Mouse (Mus musculus): ENCODE data around the gene Arhgap23. TPM values are rescaled to one million over a fixed set of nuclear protein-coding genes. Genes with fewer than 3 reads are reported as not detected.

Gene Arhgap23
- polyA plus RNA-seq, 1 experiment from 2014 or later, result 9.5 TPM

GRCm38 (mm10) chr11:97491640-97492039 is 76.3 kb downstream of the Arhgap23 start:
- WGBS, result 69% methylated on average over 10 of the region's 10 CpGs

DNA sequence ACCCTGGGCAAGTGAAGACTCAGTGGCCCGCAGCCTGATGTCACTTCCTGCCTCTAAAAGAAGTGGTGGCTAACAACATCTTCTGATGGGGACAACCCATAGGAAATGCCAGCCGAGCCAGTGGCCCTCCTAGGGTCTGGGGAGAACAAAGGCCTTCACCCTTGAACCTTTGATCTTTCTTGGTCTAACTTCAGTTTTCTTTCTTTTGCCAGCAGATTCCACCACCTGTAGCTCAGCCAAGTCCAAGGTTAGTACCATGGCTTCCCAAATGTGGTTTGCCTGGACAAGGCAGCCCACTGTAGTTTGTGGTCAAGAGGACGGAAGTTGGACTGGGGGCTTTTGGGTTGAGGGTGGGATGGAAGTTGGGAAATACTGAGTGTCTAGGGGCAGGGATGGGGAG is 77.5 kb downstream of the Arhgap23 start:
- ATAC-seq (ENCODE audit: low read depth) (no peak), DNase-seq (ENCODE audit: low spot score) (no peak)
- Histone ChIP-seq H3K27ac (replicated peaks; ENCODE audit: low read depth, low read length) (no peak overlapping the region), H3K9ac (ENCODE audit: low read depth, low read length) (no peak overlapping the region), H3K27me3 (replicated peaks; ENCODE audit: control insufficient read depth, insufficient read depth, low read length) (0 out of 2 replicates have a peak, but pooled peaks cover 3% of the 10 kb centered on the region), H3K4me3 (ENCODE audit: low read depth, low read length) (no peak overlapping the region), H3K4me1 (ENCODE audit: control insufficient read depth, insufficient read depth, low read length) (no peaks in the 10 kb centered on the region), H3K9me3 (ENCODE audit: control insufficient read depth, low read length) (no peaks in the 10 kb centered on the region), H3K36me3 (ENCODE audit: control insufficient read depth, insufficient read depth, low read length) (peaks cover 81% of the 10 kb centered on the region), H3K4me2 (ENCODE audit: low read depth, low read length) (no peak overlapping the region)
- 69% methylated on average over 3 of the region's 3 CpGs for WGBS

More at GRCm38 (mm10) chr11:97491640-97492039, 76.3 kb downstream of the Arhgap23 start:
- H3K4me1 ChIP-seq (ENCODE audit: control insufficient read depth, insufficient read depth, low read length), result no peaks in the 10 kb centered on the region
- no peak overlapping the region for H3K4me2 ChIP-seq (ENCODE audit: low read depth, low read length)
- H3K9me3 ChIP-seq (ENCODE audit: control insufficient read depth, low read length), result no peaks in the 10 kb centered on the region
- ATAC-seq (ENCODE audit: low read depth) (no peak; the same call in 1 of the 2 replicates), DNase-seq (ENCODE audit: low spot score) (no peak)
- no peak overlapping the region for H3K4me3 ChIP-seq (ENCODE audit: low read depth, low read length)
- H3K27me3 ChIP-seq (replicated peaks; ENCODE audit: control insufficient read depth, insufficient read depth, low read length), result no peaks in the 10 kb centered on the region
- H3K27ac ChIP-seq (replicated peaks; ENCODE audit: low read depth, low read length), result no peak overlapping the region
- no peak overlapping the region for H3K9ac ChIP-seq (ENCODE audit: low read depth, low read length)
- H3K36me3 ChIP-seq (ENCODE audit: control insufficient read depth, insufficient read depth, low read length), result peaks cover 81% of the 10 kb centered on the region

- Histone ChIP-seq H3K4me1 (ENCODE audit: control insufficient read depth, insufficient read depth, low read length) (peaks cover 12% of the 10 kb centered on the region), H3K36me3 (ENCODE audit: control insufficient read depth, insufficient read depth, low read length) (peaks cover 69% of the 10 kb centered on the region), H3K9me3 (ENCODE audit: control insufficient read depth, low read length) (no peaks in the 10 kb centered on the region), H3K4me3 (ENCODE audit: low read depth, low read length) (no peak overlapping the region), H3K27me3 (replicated peaks; ENCODE audit: control insufficient read depth, insufficient read depth, low read length) (peaks cover 42% of the 10 kb centered on the region), H3K27ac (replicated peaks; ENCODE audit: low read depth, low read length) (no peak overlapping the region), H3K4me2 (ENCODE audit: low read depth, low read length) (no peak overlapping the region), H3K9ac (ENCODE audit: low read depth, low read length) (no peak overlapping the region)
- DNase-seq (ENCODE audit: low spot score) (no peak), ATAC-seq (ENCODE audit: low read depth) (no peak)
- 95% methylated on average over 4 of the region's 4 CpGs for whole genome bisulfite sequencing
Measured at GRCm38 (mm10) chr11:97497543-97497942, 82.2 kb downstream of the Arhgap23 start.

DNA sequence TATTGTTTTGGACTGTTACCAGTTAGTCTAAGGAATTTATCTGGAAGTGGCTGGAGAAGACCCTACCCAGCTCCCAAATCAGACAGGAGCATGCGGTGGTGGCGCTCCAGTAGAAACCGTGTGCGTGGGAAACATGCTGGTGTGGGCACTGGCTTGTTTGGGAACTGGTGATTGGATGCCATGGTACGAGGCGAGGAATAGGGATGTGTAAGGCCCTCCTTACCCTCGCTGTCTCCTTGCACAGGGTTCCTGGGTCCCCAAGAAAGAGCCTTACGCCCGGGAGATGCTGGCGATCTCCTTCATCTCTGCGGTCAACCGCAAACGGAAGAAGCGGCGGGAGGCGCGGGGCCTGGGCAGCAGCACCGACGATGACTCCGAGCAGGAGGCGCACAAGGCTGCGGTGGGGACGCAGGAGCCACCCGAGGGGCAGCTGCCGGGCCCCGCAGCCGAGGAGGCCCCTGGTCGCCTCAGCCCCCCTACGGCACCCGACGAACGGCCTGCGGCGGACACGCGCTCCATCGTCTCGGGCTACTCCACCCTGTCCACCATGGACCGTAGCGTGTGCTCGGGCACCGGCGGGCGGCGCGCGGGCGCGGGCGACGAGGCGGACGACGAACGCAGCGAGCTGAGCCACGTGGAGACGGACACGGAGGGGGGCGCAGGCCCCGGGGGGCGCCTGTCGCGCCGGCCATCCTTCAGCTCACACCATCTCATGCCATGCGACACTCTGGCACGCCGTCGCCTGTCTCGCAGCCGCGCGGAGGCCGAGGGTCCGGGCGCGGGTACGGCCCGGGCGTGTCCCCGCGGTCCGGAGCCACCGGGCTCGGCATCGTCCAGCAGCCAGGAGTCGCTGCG is 84.8 kb downstream of the Arhgap23 start, which contains the start of gene 4933428G20Rik:
4933428G20Rik (minus strand) TSS at position 476 of the 855 bp plus-strand sequence.
- H3K27me3 ChIP-seq (replicated peaks; ENCODE audit: control insufficient read depth, insufficient read depth, low read length), result peaks cover 42% of the 10 kb centered on the region
- peak within 1 kb of the TSS; percentile 28 for H3K4me3 ChIP-seq (ENCODE audit: low read depth, low read length)
- WGBS, result 34% methylated on average over 17 of the region's 88 CpGs
- H3K27ac ChIP-seq (replicated peaks; ENCODE audit: low read depth, low read length), result no peak within 1 kb of the TSS
- H3K4me2 ChIP-seq (ENCODE audit: low read depth, low read length), result peak within 1 kb of the TSS; percentile 48
- H3K4me1 ChIP-seq (ENCODE audit: control insufficient read depth, insufficient read depth, low read length), result peaks cover 12% of the 10 kb centered on the region
- peak; percentile 5; the same call in 1 of the 2 replicates for ATAC-seq (ENCODE audit: low read depth)
- no peaks in the 10 kb centered on the region for H3K9me3 ChIP-seq (ENCODE audit: control insufficient read depth, low read length)
- peaks cover 46% of the 10 kb centered on the region for H3K36me3 ChIP-seq (ENCODE audit: control insufficient read depth, insufficient read depth, low read length)
- DNase-seq (ENCODE audit: low spot score), result no peak
- peak within 1 kb of the TSS; percentile 45 for H3K9ac ChIP-seq (ENCODE audit: low read depth, low read length)

GRCm38 (mm10) chr11:97500720-97501448 is 85.6 kb downstream of the Arhgap23 start:
- peaks cover 12% of the 10 kb centered on the region for H3K4me1 ChIP-seq (ENCODE audit: control insufficient read depth, insufficient read depth, low read length)
- H3K9ac ChIP-seq (ENCODE audit: low read depth, low read length), result peak overlapping the region; percentile 45
- no peak overlapping the region for H3K27ac ChIP-seq (replicated peaks; ENCODE audit: low read depth, low read length)
- 25% methylated on average over 28 of the region's 51 CpGs for WGBS
- peak overlapping the region; percentile 28; the same call in 1 of the 2 replicates for H3K4me3 ChIP-seq (ENCODE audit: low read depth, low read length)
- peak; percentile 12; the same call in 1 of the 2 replicates for ATAC-seq (ENCODE audit: low read depth)
- DNase-seq (ENCODE audit: low spot score), result no peak
- no peaks in the 10 kb centered on the region for H3K9me3 ChIP-seq (ENCODE audit: control insufficient read depth, low read length)
- peaks cover 38% of the 10 kb centered on the region for H3K36me3 ChIP-seq (ENCODE audit: control insufficient read depth, insufficient read depth, low read length)
- H3K27me3 ChIP-seq (replicated peaks; ENCODE audit: control insufficient read depth, insufficient read depth, low read length), result peaks cover 42% of the 10 kb centered on the region
- peak overlapping the region; percentile 48 for H3K4me2 ChIP-seq (ENCODE audit: low read depth, low read length)

GRCm38 (mm10) chr11:97502383-97502782 is 87.0 kb downstream of the Arhgap23 start:
- 36% methylated on average over 9 of the region's 9 CpGs for WGBS
- DNase-seq (ENCODE audit: low spot score), result peak; percentile 59
- no peak overlapping the region for H3K9ac ChIP-seq (ENCODE audit: low read depth, low read length)
- H3K27me3 ChIP-seq (replicated peaks; ENCODE audit: control insufficient read depth, insufficient read depth, low read length), result peaks cover 42% of the 10 kb centered on the region
- no peak overlapping the region for H3K4me3 ChIP-seq (ENCODE audit: low read depth, low read length)
- peak; percentile 60 for ATAC-seq (ENCODE audit: low read depth)
- peaks cover 28% of the 10 kb centered on the region for H3K36me3 ChIP-seq (ENCODE audit: control insufficient read depth, insufficient read depth, low read length)
- H3K27ac ChIP-seq (replicated peaks; ENCODE audit: low read depth, low read length), result no peak overlapping the region
- no peak overlapping the region for H3K4me2 ChIP-seq (ENCODE audit: low read depth, low read length)
- no peaks in the 10 kb centered on the region for H3K9me3 ChIP-seq (ENCODE audit: control insufficient read depth, low read length)
- H3K4me1 ChIP-seq (ENCODE audit: control insufficient read depth, insufficient read depth, low read length), result peaks cover 12% of the 10 kb centered on the region

DNA sequence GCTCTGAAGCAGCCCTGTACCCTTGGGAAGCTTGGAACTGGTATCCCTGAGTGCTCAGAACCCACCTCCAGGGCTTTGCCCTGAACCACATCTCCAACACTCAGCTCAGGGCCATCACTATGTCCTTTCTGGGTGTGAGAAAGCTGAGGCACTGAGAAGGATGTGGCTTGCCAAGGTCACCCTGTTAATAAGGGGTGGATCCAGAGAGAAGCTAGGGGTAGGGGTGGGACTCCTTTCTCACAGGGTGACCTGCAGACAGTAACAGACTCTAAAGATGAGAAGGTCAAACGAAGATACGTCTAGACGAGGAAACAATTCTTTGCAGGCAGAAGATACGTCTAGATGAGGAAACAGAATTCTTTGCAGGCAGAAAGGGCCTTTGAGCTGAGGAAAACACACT is 87.5 kb downstream of the Arhgap23 start:
- no peak overlapping the region for H3K4me2 ChIP-seq (ENCODE audit: low read depth, low read length)
- H3K36me3 ChIP-seq (ENCODE audit: control insufficient read depth, insufficient read depth, low read length), result peaks cover 24% of the 10 kb centered on the region
- H3K27me3 ChIP-seq (replicated peaks; ENCODE audit: control insufficient read depth, insufficient read depth, low read length), result peaks cover 39% of the 10 kb centered on the region
- no peaks in the 10 kb centered on the region for H3K9me3 ChIP-seq (ENCODE audit: control insufficient read depth, low read length)
- DNase-seq (ENCODE audit: low spot score) (no peak), ATAC-seq (ENCODE audit: low read depth) (no peak)
- H3K9ac ChIP-seq (ENCODE audit: low read depth, low read length), result no peak overlapping the region
- peaks cover 12% of the 10 kb centered on the region for H3K4me1 ChIP-seq (ENCODE audit: control insufficient read depth, insufficient read depth, low read length)
- no peak overlapping the region for H3K4me3 ChIP-seq (ENCODE audit: low read depth, low read length)
- 67% methylated on average over 4 of the region's 4 CpGs for WGBS
- H3K27ac ChIP-seq (replicated peaks; ENCODE audit: low read depth, low read length), result no peak overlapping the region

- no peak overlapping the region for H3K4me3 ChIP-seq (ENCODE audit: low read depth, low read length)
- DNase-seq (ENCODE audit: low spot score), result no peak
- H3K4me1 ChIP-seq (ENCODE audit: control insufficient read depth, insufficient read depth, low read length), result peaks cover 3% of the 10 kb centered on the region
- WGBS, result 76% methylated on average over 4 of the region's 4 CpGs
- H3K9ac ChIP-seq (ENCODE audit: low read depth, low read length), result no peak overlapping the region
- no peak overlapping the region for H3K27ac ChIP-seq (replicated peaks; ENCODE audit: low read depth, low read length)
- peaks cover 10% of the 10 kb centered on the region for H3K27me3 ChIP-seq (replicated peaks; ENCODE audit: control insufficient read depth, insufficient read depth, low read length)
- H3K4me2 ChIP-seq (ENCODE audit: low read depth, low read length), result no peak overlapping the region
- H3K36me3 ChIP-seq (ENCODE audit: control insufficient read depth, insufficient read depth, low read length), result peaks cover 11% of the 10 kb centered on the region
- no peak for ATAC-seq (ENCODE audit: low read depth)
- H3K9me3 ChIP-seq (ENCODE audit: control insufficient read depth, low read length), result no peaks in the 10 kb centered on the region
Measured at GRCm38 (mm10) chr11:97505784-97506183, 90.5 kb downstream of the Arhgap23 start.
